Mouse (Mus musculus): ENCODE results near the gene Ppfia4. TPM values are rescaled to one million over a fixed set of nuclear protein-coding genes. Genes with fewer than 3 reads are reported as not detected.

Ppfia4 gene
- total RNA-seq (2018; cell fraction: chromatin; rRNA removed): 10 to 100 TPM in 2 of 26 experiments, 1 to 10 TPM in 16, under 1 TPM in 8; 0.34 to 13.0 (median 2.4) TPM
- 10 to 100 TPM in 1 of 26 experiments, 1 to 10 TPM in 25; 2.0 to 10.7 (median 6.6) TPM for total RNA-seq (2018; cell fraction: cytosol; rRNA removed)
- 10 to 100 TPM in 3 of 26 experiments, 1 to 10 TPM in 22, under 1 TPM in 1; 0.92 to 12.3 (median 3.6) TPM for total RNA-seq (2018; cell fraction: nucleus; rRNA removed)
- polyA plus RNA-seq (2018): 5.1 to 8.5 TPM (median 6.0 TPM) in 3 replicates

DNA sequence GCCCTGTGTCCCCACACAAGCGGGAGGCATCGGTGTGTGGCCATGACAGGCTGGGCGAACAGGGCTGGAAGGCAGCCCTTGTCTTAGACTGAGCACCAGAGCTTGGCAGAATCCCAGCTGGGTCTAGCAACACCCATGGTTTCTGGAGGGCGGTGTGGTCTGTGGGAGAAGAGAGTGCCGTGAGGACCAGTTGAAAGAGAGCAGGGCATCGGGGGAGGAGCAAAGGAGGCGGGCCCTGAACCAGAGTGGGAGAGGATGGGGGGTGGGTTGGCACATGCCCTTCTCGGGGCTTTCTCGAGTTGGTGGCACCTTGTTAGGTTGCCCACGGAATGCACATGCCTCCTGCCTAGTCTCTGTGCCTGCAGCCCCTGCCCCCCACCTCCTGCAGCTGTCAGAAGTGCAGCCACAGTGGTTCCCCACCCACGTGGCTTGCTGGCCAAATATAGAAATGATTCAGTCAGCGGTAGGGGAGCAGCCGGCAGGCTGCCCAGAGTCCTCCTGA lies at the start of gene Ppfia4:
Gene Ppfia4 (minus strand): TSS at position 159 of the 502 bp plus-strand sequence.
- Histone ChIP-seq H3K27ac (peak within 1 kb of the TSS; percentile 12; the same call in 1 of the 2 replicates), H3K79me2 (ENCODE audit: inconsistent target) (no peaks in the 10 kb centered on the region), H3K36me3 (ENCODE audit: inconsistent target) (no peaks in the 10 kb centered on the region), H3K4me3 (ENCODE audit: inconsistent target) (no peak within 1 kb of the TSS)
- 3% methylated on average over 13 of the region's 13 CpGs for WGBS (ENCODE audit: missing documents)

DNA sequence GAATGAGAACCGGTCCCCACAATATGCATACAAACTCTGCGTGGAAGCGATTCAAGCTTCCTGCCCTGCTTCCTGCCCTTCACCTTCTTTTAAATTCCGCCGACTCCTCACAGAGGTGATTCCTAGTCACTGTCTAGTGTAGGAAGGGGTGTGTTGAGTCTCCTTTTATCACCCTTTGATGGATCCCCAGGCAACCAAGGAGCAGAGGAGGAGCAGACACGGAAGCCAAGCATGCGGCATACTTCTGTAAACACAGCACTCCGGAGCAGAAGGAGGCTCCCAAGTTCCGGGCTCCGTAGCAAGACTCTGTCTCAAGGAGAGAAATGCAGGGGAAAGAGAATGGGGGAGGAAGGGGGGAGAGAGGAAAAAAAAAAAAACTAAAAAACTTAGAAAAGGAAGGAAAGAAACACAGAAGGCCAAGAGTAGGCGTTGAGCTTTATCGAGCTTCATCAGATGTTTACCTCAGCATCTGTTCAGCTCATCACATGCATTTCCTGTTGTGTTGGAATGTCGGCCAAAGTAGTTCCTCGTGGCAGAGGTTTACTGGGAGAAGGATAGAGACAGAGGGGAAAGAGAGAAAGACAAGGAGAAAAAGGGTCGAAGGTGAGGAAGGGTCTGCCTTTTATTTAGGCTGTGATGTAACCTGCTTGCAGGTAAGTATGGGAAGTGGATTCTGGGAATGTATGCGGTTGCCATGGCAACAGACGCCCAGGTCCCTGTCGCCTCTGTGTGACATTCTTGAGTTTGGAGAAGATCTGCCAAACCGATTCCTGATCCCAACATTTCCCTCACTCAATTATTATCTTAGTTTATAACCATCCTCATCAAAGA lies 49.3 kb upstream of the Ppfia4 start:
- Histone ChIP-seq H3K36me3 (ENCODE audit: inconsistent target) (no peaks in the 10 kb centered on the region), H3K79me2 (ENCODE audit: inconsistent target) (no peaks in the 10 kb centered on the region), H3K27ac (no peak overlapping the region), H3K4me3 (ENCODE audit: inconsistent target) (no peak overlapping the region; the same call in 1 of the 2 replicates)
- 10% methylated on average over 19 of the region's 19 CpGs for WGBS (ENCODE audit: missing documents)

- Histone ChIP-seq H3K36me3 (ENCODE audit: inconsistent target) (no peaks in the 10 kb centered on the region), H3K79me2 (ENCODE audit: inconsistent target) (no peaks in the 10 kb centered on the region), H3K4me3 (ENCODE audit: inconsistent target) (no peak overlapping the region), H3K27ac (no peak overlapping the region)
- 95% methylated on average over 2 of the region's 2 CpGs for WGBS (ENCODE audit: missing documents)
Observed at GRCm38 (mm10) chr1:134381051-134381450, 48.3 kb upstream of the Ppfia4 start.

DNA sequence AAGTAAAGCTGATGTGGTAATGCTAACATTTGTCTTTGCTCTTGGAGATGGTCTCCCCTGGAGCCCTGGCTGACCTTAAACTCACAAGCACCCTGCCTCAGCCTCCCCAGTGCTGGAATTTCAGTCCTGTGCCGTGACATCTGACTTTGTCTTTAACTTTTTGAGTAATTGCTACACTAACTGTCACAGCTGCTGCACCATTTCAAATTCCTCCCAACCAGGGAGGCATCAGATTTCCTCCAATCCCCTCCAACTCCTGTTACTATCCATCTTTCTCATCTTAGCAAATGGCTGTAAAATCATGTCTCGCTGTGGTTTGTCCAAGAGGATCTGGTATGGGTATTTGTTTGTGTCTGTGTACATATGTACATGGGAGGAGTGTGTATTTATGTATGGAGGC lies 41.4 kb upstream of the Ppfia4 start:
- Histone ChIP-seq H3K27ac (no peak overlapping the region), H3K79me2 (ENCODE audit: inconsistent target) (no peaks in the 10 kb centered on the region), H3K36me3 (ENCODE audit: inconsistent target) (no peaks in the 10 kb centered on the region), H3K4me3 (ENCODE audit: inconsistent target) (no peak overlapping the region)
- 93% methylated on average over 2 of the region's 2 CpGs for WGBS (ENCODE audit: missing documents)

DNA sequence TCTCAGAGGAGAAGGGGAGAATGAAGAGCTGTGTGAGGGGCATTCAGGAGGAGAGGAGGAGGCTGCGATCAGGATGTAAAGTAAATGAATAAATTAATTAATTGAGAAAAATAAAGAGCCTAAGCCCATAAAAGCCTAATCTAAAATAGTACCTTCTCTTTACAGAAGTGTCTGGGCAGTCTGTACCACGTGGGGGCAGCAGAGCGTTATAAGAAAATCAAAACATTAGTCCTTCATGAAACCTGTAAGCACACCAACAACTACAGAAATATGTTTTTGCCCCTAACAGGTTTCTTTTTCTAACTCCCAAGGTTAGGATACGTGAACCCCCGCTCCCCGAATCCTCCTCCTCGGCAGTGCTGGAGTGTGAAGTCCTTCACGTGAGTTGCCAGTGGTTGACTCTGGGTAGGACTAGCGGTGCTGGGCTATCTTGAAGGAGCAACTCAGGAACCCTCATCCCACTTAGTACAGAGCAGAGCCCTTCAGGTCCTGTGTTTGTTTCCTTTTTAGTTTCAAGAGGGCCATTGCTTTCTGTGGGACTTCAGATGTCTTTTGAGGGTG lies 36.1 kb upstream of the Ppfia4 start:
- no peaks in the 10 kb centered on the region for H3K36me3 ChIP-seq (ENCODE audit: inconsistent target)
- 53% methylated on average over 9 of the region's 9 CpGs for WGBS (ENCODE audit: missing documents)
- no peak overlapping the region for H3K4me3 ChIP-seq (ENCODE audit: inconsistent target)
- H3K27ac ChIP-seq: no peak overlapping the region
- no peaks in the 10 kb centered on the region for H3K79me2 ChIP-seq (ENCODE audit: inconsistent target)

GRCm38 (mm10) chr1:134365491-134365890 lies 32.8 kb upstream of the Ppfia4 start:
- H3K79me2 ChIP-seq (ENCODE audit: inconsistent target): peaks cover 10% of the 10 kb centered on the region
- WGBS (ENCODE audit: missing documents): 72% methylated on average over 5 of the region's 5 CpGs
- H3K4me3 ChIP-seq (ENCODE audit: inconsistent target): no peak overlapping the region
- H3K27ac ChIP-seq: no peak overlapping the region
- no peaks in the 10 kb centered on the region for H3K36me3 ChIP-seq (ENCODE audit: inconsistent target)

- Histone ChIP-seq H3K36me3 (ENCODE audit: inconsistent target) (peaks cover 18% of the 10 kb centered on the region; the same call in 1 of the 2 replicates), H3K4me3 (ENCODE audit: inconsistent target) (no peak overlapping the region), H3K79me2 (ENCODE audit: inconsistent target) (peaks cover 33% of the 10 kb centered on the region), H3K27ac (no peak overlapping the region)
- WGBS (ENCODE audit: missing documents): 83% methylated on average over 2 of the region's 4 CpGs
Observed at GRCm38 (mm10) chr1:134363194-134363593, 30.5 kb upstream of the Ppfia4 start.

DNA sequence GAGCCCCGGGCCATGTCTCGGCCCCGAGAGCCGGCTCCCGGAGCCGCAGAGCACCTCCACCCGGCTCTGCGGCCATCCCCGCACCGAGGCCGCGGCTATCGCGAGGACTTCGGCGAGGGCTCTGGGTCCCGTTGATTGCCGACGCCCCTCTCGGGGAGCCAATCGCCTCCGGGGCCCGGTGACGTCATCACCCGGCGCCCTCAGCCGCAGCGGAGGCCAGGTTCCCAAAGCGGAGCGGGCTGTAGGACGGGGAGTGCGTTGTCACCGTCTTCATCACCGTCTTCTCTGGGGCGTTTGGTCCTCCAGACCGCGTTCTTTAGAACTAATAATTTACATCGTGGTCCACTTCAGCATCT lies 29.1 kb upstream of the Ppfia4 start, which contains the start of gene Tmem183a:
Gene Tmem183a (minus strand): TSS at position 123 of the 356 bp plus-strand sequence.
- Histone ChIP-seq H3K4me3 (ENCODE audit: inconsistent target) (peak within 1 kb of the TSS; percentile 98), H3K27ac (peak within 1 kb of the TSS; percentile 67), H3K79me2 (ENCODE audit: inconsistent target) (peaks cover 44% of the 10 kb centered on the region), H3K36me3 (ENCODE audit: inconsistent target) (peaks cover 26% of the 10 kb centered on the region; the same call in 1 of the 2 replicates)
- under 1% methylated on average over 36 of the region's 38 CpGs for WGBS (ENCODE audit: missing documents)

- Histone ChIP-seq H3K36me3 (ENCODE audit: inconsistent target) (peaks cover 30% of the 10 kb centered on the region; the same call in 1 of the 2 replicates), H3K79me2 (ENCODE audit: inconsistent target) (peaks cover 48% of the 10 kb centered on the region), H3K4me3 (ENCODE audit: inconsistent target) (peak overlapping the region; percentile 98), H3K27ac (peak overlapping the region; percentile 67)
- WGBS (ENCODE audit: missing documents): under 1% methylated on average over 36 of the region's 44 CpGs
Observed at GRCm38 (mm10) chr1:134361195-134361856, 28.6 kb upstream of the Ppfia4 start.

DNA sequence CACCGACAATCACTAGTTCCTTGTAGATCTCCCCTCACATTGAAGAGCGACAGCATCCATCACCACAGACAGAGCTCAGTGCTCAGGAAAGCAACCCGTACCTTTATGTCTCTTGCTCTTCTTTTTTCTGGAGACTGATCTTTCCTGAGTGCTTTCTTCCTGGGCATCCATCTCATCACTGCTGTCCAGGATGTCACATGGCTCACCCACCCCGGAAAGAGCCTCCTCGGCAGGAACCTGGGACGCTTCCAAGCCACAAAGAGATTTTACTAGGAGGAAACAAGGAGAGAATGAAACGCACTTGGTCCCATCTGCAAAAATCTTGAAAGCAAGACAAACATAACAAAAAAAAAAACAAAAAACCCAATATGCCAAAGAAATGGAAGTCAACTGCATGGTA lies 27.9 kb upstream of the Ppfia4 start:
- Histone ChIP-seq H3K36me3 (ENCODE audit: inconsistent target) (peaks cover 35% of the 10 kb centered on the region; the same call in 1 of the 2 replicates), H3K79me2 (ENCODE audit: inconsistent target) (peaks cover 53% of the 10 kb centered on the region), H3K27ac (peak overlapping the region; percentile 67), H3K4me3 (ENCODE audit: inconsistent target) (peak overlapping the region; percentile 98)
- WGBS (ENCODE audit: missing documents): 43% methylated on average over 7 of the region's 7 CpGs

DNA sequence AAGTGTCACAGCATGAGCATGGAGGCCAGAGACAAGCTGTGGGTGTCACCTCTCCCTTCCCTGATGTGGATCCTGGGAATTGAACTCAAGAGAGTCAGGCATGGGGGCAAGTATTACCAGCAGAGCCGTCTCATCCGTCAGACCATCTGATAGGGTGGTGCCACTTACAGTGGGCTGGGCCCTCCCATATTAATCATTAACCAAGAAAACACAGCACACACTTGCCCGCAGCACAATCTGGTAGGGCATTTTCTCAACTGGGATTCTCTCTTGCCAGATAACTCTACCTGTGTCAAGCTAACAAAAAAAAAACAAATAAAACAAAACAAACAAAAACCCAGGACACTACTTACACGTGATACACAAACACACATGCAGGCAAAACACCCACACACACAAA lies 24.7 kb upstream of the Ppfia4 start:
- H3K36me3 ChIP-seq (ENCODE audit: inconsistent target): peaks cover 58% of the 10 kb centered on the region
- H3K4me3 ChIP-seq (ENCODE audit: inconsistent target): no peak overlapping the region
- peaks cover 53% of the 10 kb centered on the region for H3K79me2 ChIP-seq (ENCODE audit: inconsistent target)
- no peak overlapping the region for H3K27ac ChIP-seq
- 97% methylated on average over 4 of the region's 4 CpGs for WGBS (ENCODE audit: missing documents)

DNA sequence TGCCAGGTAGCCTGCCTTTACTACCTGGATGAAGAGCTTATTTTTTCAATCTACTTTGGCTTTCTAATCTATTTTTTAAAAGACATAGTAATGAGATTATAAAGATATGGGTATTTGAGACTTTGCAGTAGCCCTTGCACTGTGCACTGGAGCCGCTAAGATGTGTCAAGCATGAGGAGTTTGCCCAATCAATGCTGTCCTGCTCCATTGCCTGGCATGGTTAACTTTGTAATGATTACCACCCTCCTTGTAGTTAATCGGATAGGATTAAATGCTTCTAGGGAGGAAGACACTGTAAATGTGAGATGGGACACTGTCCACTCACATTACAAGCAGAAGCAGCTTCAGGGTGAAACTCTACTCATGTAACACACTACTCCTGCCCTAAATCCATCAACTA lies 20.6 kb upstream of the Ppfia4 start:
- H3K4me3 ChIP-seq (ENCODE audit: inconsistent target): no peak overlapping the region
- 94% methylated on average over 2 of the region's 2 CpGs for WGBS (ENCODE audit: missing documents)
- H3K36me3 ChIP-seq (ENCODE audit: inconsistent target): peaks cover 77% of the 10 kb centered on the region
- peaks cover 21% of the 10 kb centered on the region for H3K79me2 ChIP-seq (ENCODE audit: inconsistent target)
- no peak overlapping the region for H3K27ac ChIP-seq

GRCm38 (mm10) chr1:134347791-134348190 lies 15.1 kb upstream of the Ppfia4 start:
- H3K27ac ChIP-seq: no peak overlapping the region
- 95% methylated on average over 9 of the region's 9 CpGs for WGBS (ENCODE audit: missing documents)
- no peak overlapping the region for H3K4me3 ChIP-seq (ENCODE audit: inconsistent target)
- H3K36me3 ChIP-seq (ENCODE audit: inconsistent target): peaks cover 61% of the 10 kb centered on the region
- no peaks in the 10 kb centered on the region for H3K79me2 ChIP-seq (ENCODE audit: inconsistent target)

- Histone ChIP-seq H3K27ac (no peak overlapping the region), H3K36me3 (ENCODE audit: inconsistent target) (peaks cover 35% of the 10 kb centered on the region), H3K4me3 (ENCODE audit: inconsistent target) (no peak overlapping the region), H3K79me2 (ENCODE audit: inconsistent target) (no peaks in the 10 kb centered on the region)
- 89% methylated on average over 4 of the region's 4 CpGs for WGBS (ENCODE audit: missing documents)
Observed at GRCm38 (mm10) chr1:134345075-134345474, 12.3 kb upstream of the Ppfia4 start.

All from macrophage (primary cell).